Mouse (Mus musculus): ENCODE data around the gene Gm34653. TPM values are rescaled to one million over a fixed set of nuclear protein-coding genes. Genes with fewer than 3 reads are reported as not detected.

Gene Gm34653
- polyA plus RNA-seq, 1 experiment: not detected

GRCm38 (mm10) chr2:34884186-34884585, 51.4 kb downstream of the Gm34653 start:
- 69% methylated on average over 2 of the region's 2 CpGs for WGBS
- H3K27ac ChIP-seq (ENCODE audit: control insufficient read depth, insufficient read depth, low read depth, low read length, poor library complexity): no peak overlapping the region
- no peak overlapping the region for H3K4me3 ChIP-seq (replicated peaks; ENCODE audit: control insufficient read depth, low read depth, low read length)
- no peaks in the 10 kb centered on the region for H3K4me1 ChIP-seq (ENCODE audit: control insufficient read depth, insufficient read depth, low read length)
- no peak for TF ChIP-seq CTCF (IDR thresholded peaks at IDR 0.05; ENCODE audit: control insufficient read depth, insufficient read depth, low read length)
- TF ChIP-seq POLR2A (IDR thresholded peaks at IDR 0.05; ENCODE audit: borderline replicate concordance, control insufficient read depth, low read depth, low read length): no peak

Other genes with a start within 250 kb of the Gm34653 start
- 41.6 and 42.5 TPM in 2 replicates for gene Gapvd1, start 77.8 kb upstream of the Gm34653 start, polyA plus RNA-seq (2011; ENCODE audit: insufficient read depth, insufficient read length, low replicate concordance, missing spikeins)
- gene Hspa5, start 61.0 kb upstream of the Gm34653 start, polyA plus RNA-seq (2011; ENCODE audit: insufficient read depth, insufficient read length, low replicate concordance, missing spikeins): 114 and 246 TPM in 2 replicates
- gene Rabepk, start 33.1 kb upstream of the Gm34653 start, polyA plus RNA-seq (2011; ENCODE audit: insufficient read depth, insufficient read length, low replicate concordance, missing spikeins): 16.6 and 22.5 TPM in 2 replicates
- gene Fbxw2, start 6.7 kb upstream of the Gm34653 start, polyA plus RNA-seq (2011; ENCODE audit: insufficient read depth, insufficient read length, low replicate concordance, missing spikeins): 37.9 and 39.2 TPM in 2 replicates
- not detected in 2 replicates for gene Cutal, start 41.4 kb downstream of the Gm34653 start, polyA plus RNA-seq (2011; ENCODE audit: insufficient read depth, insufficient read length, low replicate concordance, missing spikeins)
- 30.3 TPM in 2 replicates for gene Psmd5, start 42.0 kb downstream of the Gm34653 start, polyA plus RNA-seq (2011; ENCODE audit: insufficient read depth, insufficient read length, low replicate concordance, missing spikeins)
- 2.5 and 7.1 TPM in 2 replicates for gene Phf19, start 81.0 kb downstream of the Gm34653 start, polyA plus RNA-seq (2011; ENCODE audit: insufficient read depth, insufficient read length, low replicate concordance, missing spikeins)
- gene Traf1, start 128.8 kb downstream of the Gm34653 start, polyA plus RNA-seq (2011; ENCODE audit: insufficient read depth, insufficient read length, low replicate concordance, missing spikeins): 6.7 and 9.8 TPM in 2 replicates
- 2.3 and 3.9 TPM in 2 replicates for gene Hc, start 228.4 kb downstream of the Gm34653 start, polyA plus RNA-seq (2011; ENCODE audit: insufficient read depth, insufficient read length, low replicate concordance, missing spikeins)